Mouse (Mus musculus) midbrain, embryonic 16.5 days (tissue): ENCODE data around the gene Ankrd13d. TPM values are rescaled to one million over a fixed set of nuclear protein-coding genes. Genes with fewer than 3 reads are reported as not detected.
A peak's percentile ranks its signal among the peaks of the same experiment; 100 is the strongest.

ENCODE experiments used
- ATAC-seq: fragments of 200-750 bp; cut with Nextera tagmentation; 2 replicates; pipeline ENCODE4 v1.8.0; 2017; ENCODE audit warnings: moderate TSS enrichment
- H3K27ac ChIP-seq: fragments of 300-500 bp; sonication (generic); 2 replicates; pipeline ENCODE4 v1.5.1; 2014; ENCODE audit warnings: mild to moderate bottlenecking, low read length, mixed read lengths
- H3K27me3 ChIP-seq: fragments of 300-500 bp; sonication (generic); 2 replicates; pipeline ENCODE4 v1.6.1; 2014; ENCODE audit warnings: low read depth, low read length, mixed read lengths; ENCODE audit not compliant: control insufficient read depth, insufficient read depth
- H3K36me3 ChIP-seq: fragments of 300-500 bp; sonication (generic); 2 replicates; pipeline ENCODE4 v1.6.1; 2014; ENCODE audit warnings: mild to moderate bottlenecking, low read length, moderate library complexity, mixed read lengths; ENCODE audit not compliant: control insufficient read depth, insufficient read depth
- H3K4me1 ChIP-seq: fragments of 300-500 bp; sonication (generic); 2 replicates; pipeline ENCODE4 v1.6.1; 2014; ENCODE audit warnings: mild to moderate bottlenecking, low read length, mixed read lengths; ENCODE audit not compliant: control insufficient read depth, insufficient read depth
- H3K4me2 ChIP-seq: fragments of 300-500 bp; sonication (generic); 2 replicates; pipeline ENCODE4 v1.6.1; 2014; ENCODE audit warnings: mild to moderate bottlenecking, low read length, mixed read lengths
- H3K4me3 ChIP-seq: fragments of 300-500 bp; sonication (generic); 2 replicates; pipeline ENCODE4 v1.5.1; 2014; ENCODE audit warnings: low read depth, mild to moderate bottlenecking, low read length, moderate library complexity, mixed read lengths
- H3K9ac ChIP-seq: fragments of 300-500 bp; sonication (generic); 2 replicates; pipeline ENCODE4 v1.6.1; 2014; ENCODE audit warnings: low read depth, low read length, mixed read lengths
- H3K9me3 ChIP-seq: fragments of 300-500 bp; sonication (generic); replicated peaks from 2 replicates; pipeline ENCODE4 v1.6.1; 2014; ENCODE audit warnings: mild to moderate bottlenecking, low read length, mixed read lengths; ENCODE audit not compliant: control insufficient read depth, poor library complexity, severe bottlenecking
- WGBS: fragments of 180-500 bp; shearing (Covaris S2); extraction: QIAGEN DNeasy Blood & Tissue Kit; methylation state at CpG from one replicate; pipeline ENCODE4 v1.1.7; 2014; 5-methylcytosine and 5-hydroxymethylcytosine counted together
- polyA plus RNA-seq: library from polyadenylated mRNA; unstranded; fragments of >200 nt; fragmentation: Nextera tagmentation; extraction: Ambion mirVana; gene quantifications from 2 replicates; pipeline ENCODE4 v1.2.1, GENCODE M21; 2015

Gene Ankrd13d
- polyA plus RNA-seq, 1 experiment from 2014 or later = 65.7 TPM

DNA sequence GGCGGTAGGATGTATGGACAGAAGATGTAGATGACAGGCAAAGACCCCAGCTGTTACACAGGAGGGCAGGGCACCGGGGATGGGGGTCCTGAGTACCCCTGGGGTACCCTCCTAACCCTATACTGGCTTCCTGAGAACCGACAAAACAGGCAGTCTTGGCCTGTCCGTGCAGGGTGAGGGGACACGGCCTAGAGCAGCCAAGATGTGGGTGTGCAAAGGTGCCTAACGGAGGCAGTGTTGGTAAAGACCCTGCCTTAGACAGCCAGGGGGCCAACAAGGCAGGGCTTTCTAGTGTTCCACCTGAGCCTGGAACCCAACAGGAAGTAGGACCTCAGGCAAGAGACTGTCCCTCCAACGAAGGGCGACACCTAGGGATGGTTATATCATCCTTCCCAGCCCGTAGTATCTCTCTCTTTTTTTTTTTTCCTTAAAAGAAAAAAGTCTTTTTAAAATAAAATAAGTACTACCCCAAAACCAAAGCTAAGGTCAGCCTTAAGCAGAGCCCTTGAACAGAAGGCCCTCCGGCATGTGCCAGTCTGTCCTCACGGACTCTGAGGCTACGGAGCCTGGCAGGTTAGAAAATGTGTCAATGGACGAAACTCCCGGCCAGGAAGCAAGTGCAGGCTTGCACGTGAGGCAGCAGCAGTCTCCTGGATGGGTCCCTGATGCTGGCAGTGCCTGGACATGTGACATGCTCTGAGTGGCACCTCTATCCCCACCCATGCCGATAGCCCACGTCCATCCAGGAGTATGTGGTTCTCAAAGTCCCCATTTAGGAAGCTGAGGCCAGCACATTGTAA, 15.6 kb upstream of the Ankrd13d start:
- Histone ChIP-seq H3K36me3 (no peaks in the 10 kb centered on the region), H3K27ac (no peak overlapping the region), H3K4me3 (no peak overlapping the region), H3K27me3 (no peaks in the 10 kb centered on the region), H3K4me2 (no peak overlapping the region), H3K9ac (no peak overlapping the region), H3K9me3 (no peaks in the 10 kb centered on the region), H3K4me1 (peaks cover 31% of the 10 kb centered on the region)
- no peak for ATAC-seq
- 94% methylated on average over 17 of the region's 17 CpGs for WGBS

DNA sequence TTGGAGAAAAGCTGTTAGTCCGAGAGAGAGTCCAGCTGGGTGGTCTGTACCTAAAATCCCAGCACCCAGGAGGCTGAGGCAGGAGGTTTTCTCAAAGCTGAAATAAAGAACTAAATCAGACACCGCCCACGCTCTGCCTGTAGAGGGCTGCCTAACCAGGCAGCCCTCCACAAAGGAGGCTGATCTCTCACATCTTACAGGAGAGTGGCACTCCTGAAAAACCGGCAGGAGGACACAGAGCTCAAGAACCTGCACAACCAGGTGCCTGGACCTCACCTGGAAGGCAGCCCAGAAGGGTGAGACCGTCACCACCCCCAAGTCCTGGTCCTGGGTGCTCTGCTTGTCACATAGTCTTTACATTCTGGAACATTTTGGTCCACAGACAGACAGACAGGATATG, 14.9 kb upstream of the Ankrd13d start:
- Histone ChIP-seq H3K4me1 (peaks cover 24% of the 10 kb centered on the region), H3K27me3 (no peaks in the 10 kb centered on the region), H3K4me2 (no peak overlapping the region), H3K9ac (no peak overlapping the region), H3K36me3 (no peaks in the 10 kb centered on the region), H3K4me3 (no peak overlapping the region), H3K27ac (no peak overlapping the region), H3K9me3 (no peaks in the 10 kb centered on the region)
- WGBS = 92% methylated on average over 5 of the region's 5 CpGs
- no peak for ATAC-seq

DNA sequence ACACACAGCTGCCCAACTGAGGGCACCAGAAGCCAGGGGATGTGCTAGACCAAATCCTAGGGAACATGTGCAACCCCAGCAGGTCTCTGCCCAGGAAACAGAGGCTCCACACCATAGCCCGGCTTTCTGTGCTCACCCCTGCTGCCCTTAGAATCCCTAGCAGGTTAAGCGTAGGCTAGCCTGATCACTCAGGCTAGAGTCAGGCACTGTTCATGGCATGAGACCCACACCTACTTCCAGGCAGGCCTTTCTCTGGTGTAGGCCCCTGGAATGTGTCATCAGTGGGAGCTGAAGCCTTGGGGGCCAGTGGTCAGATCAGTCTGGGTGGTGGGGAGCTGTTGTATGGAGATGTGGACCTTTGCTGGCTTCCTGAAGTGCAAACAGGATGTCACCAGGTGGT, 13.7 kb upstream of the Ankrd13d start:
- H3K27ac ChIP-seq = no peak overlapping the region

GRCm38 (mm10) chr19:4295391-4295790, 12.5 kb upstream of the Ankrd13d start:
- Histone ChIP-seq H3K36me3 (peaks cover 23% of the 10 kb centered on the region), H3K4me1 (peaks cover 1% of the 10 kb centered on the region; the same call in 1 of the 2 replicates), H3K27me3 (no peaks in the 10 kb centered on the region), H3K4me2 (no peak overlapping the region), H3K9ac (no peak overlapping the region), H3K27ac (no peak overlapping the region), H3K9me3 (no peaks in the 10 kb centered on the region), H3K4me3 (no peak overlapping the region)
- WGBS = 95% methylated on average over 4 of the region's 4 CpGs
- no peak for ATAC-seq

More for the DNA sequence above, 13.7 kb upstream of the Ankrd13d start:
- Histone ChIP-seq H3K4me1 (peaks cover 12% of the 10 kb centered on the region; the same call in 1 of the 2 replicates), H3K36me3 (peaks cover 12% of the 10 kb centered on the region), H3K4me3 (no peak overlapping the region), H3K4me2 (no peak overlapping the region), H3K9me3 (no peaks in the 10 kb centered on the region), H3K27me3 (no peaks in the 10 kb centered on the region), H3K9ac (no peak overlapping the region)
- no peak for ATAC-seq
- 91% methylated on average over 2 of the region's 2 CpGs for WGBS

DNA sequence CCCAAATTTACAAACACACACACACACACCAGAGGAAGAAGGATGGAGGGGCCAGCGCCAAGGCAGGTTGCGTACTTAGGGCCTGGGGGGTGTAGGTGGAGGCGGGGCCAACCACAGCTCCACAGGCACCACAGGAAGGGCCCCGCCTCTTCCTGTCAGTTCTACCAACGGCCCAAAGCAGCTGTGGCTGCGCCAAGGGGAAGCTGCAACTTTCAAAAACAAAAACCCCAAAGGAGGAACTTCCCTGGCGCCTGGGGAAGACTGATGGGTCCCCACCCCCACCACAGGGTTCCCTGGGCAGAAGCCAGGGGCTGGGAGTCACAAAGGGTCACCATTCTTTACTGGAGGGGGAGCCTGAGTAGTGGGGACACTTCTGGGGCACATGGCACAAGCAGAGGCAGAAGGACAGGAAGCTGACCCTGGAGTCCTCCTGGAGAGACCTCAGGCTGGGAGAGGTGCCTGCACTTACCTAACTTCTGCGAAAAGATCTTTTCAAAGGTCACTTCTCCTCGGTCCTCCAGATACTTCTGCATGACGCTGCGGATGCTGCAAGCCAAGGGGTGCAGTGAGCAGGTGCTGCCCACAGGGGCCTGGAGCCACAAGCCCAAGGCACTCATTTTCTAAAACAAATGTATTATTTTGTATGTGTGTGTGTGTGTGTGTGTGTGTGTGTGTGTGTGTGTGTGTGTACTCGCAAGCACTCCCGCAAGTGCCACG, 11.6 kb upstream of the Ankrd13d start:
- Histone ChIP-seq H3K9me3 (no peaks in the 10 kb centered on the region), H3K4me3 (no peak overlapping the region), H3K4me2 (no peak overlapping the region), H3K36me3 (peaks cover 31% of the 10 kb centered on the region), H3K27ac (no peak overlapping the region), H3K9ac (no peak overlapping the region), H3K4me1 (no peaks in the 10 kb centered on the region), H3K27me3 (no peaks in the 10 kb centered on the region)
- ATAC-seq = no peak
- 76% methylated on average over 14 of the region's 14 CpGs for WGBS

DNA sequence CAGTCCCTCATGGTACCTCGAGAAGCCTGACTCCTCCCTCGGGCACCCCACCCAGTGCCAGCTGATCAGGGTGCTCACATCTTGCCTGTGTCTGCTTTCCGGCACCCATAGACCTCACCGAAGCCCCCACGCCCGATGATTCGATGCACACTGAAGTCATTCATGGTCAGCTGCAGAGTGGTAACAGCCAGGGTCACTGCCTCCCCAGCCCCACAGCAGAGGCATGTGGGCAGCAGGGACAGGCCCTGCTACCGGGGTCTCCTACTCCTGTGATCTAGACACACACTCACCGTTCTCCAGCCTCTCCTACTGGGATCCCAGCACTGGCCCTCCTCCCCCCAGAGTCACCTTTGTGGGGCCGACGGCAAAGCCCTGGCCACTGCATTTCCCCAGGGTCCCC, 8.2 kb upstream of the Ankrd13d start:
- ATAC-seq = no peak
- Histone ChIP-seq H3K4me3 (no peak overlapping the region), H3K27me3 (no peaks in the 10 kb centered on the region), H3K9me3 (no peaks in the 10 kb centered on the region), H3K4me2 (no peak overlapping the region), H3K4me1 (no peaks in the 10 kb centered on the region), H3K9ac (no peak overlapping the region), H3K36me3 (peaks cover 60% of the 10 kb centered on the region), H3K27ac (no peak overlapping the region)
- 86% methylated on average over 11 of the region's 11 CpGs for WGBS

- no peak overlapping the region for H3K4me2 ChIP-seq
- ATAC-seq = no peak
- 78% methylated on average over 14 of the region's 15 CpGs for WGBS
- H3K27ac ChIP-seq = no peak overlapping the region
- no peak overlapping the region for H3K4me3 ChIP-seq
- H3K4me1 ChIP-seq = no peaks in the 10 kb centered on the region
- H3K9me3 ChIP-seq = no peaks in the 10 kb centered on the region
- H3K36me3 ChIP-seq = peaks cover 64% of the 10 kb centered on the region
- H3K9ac ChIP-seq = no peak overlapping the region
- H3K27me3 ChIP-seq = no peaks in the 10 kb centered on the region
These were observed 7.8 kb upstream of the Ankrd13d start for GRCm38 (mm10) chr19:4290749-4291148.

- Histone ChIP-seq H3K4me1 (peaks cover 11% of the 10 kb centered on the region), H3K4me3 (peak overlapping the region; percentile 66), H3K4me2 (peak overlapping the region; percentile 64), H3K36me3 (peaks cover 34% of the 10 kb centered on the region), H3K27me3 (no peaks in the 10 kb centered on the region), H3K9me3 (no peaks in the 10 kb centered on the region), H3K27ac (peak overlapping the region; percentile 82; the same call in 1 of the 2 replicates), H3K9ac (0 out of 2 replicates have a peak overlapping the region, but pooled peaks have one; percentile 15)
- WGBS = 39% methylated on average over 7 of the region's 7 CpGs
- ATAC-seq = no peak
These were observed 716 bp upstream of the Ankrd13d start for GRCm38 (mm10) chr19:4283653-4284052.

GRCm38 (mm10) chr19:4280425-4280824, 2.5 kb downstream of the Ankrd13d start:
- Histone ChIP-seq H3K4me1 (peaks cover 11% of the 10 kb centered on the region), H3K27ac (no peak overlapping the region), H3K9ac (no peak overlapping the region), H3K4me2 (no peak overlapping the region), H3K27me3 (no peaks in the 10 kb centered on the region), H3K9me3 (0 out of 2 replicates have a peak, but pooled peaks cover 4% of the 10 kb centered on the region), H3K4me3 (no peak overlapping the region), H3K36me3 (peaks cover 9% of the 10 kb centered on the region; the same call in 1 of the 2 replicates)
- ATAC-seq = no peak
- 97% methylated on average over 9 of the region's 9 CpGs for WGBS
